Mouse (Mus musculus) B cell, adult 67 days (primary cell): ENCODE measurements around the gene Eaf1. TPM values are rescaled to one million over a fixed set of nuclear protein-coding genes. Genes with fewer than 3 reads are reported as not detected.

Experiments
- total RNA-seq, 2 experiments: library from RNA; stranded (reverse); gene quantifications; 4 replicates each; pipeline ENCODE4 v1.2.4; 2023

The Eaf1 gene
- total RNA-seq: 10 to 100 TPM; 34.8 to 49.8 TPM

DNA sequence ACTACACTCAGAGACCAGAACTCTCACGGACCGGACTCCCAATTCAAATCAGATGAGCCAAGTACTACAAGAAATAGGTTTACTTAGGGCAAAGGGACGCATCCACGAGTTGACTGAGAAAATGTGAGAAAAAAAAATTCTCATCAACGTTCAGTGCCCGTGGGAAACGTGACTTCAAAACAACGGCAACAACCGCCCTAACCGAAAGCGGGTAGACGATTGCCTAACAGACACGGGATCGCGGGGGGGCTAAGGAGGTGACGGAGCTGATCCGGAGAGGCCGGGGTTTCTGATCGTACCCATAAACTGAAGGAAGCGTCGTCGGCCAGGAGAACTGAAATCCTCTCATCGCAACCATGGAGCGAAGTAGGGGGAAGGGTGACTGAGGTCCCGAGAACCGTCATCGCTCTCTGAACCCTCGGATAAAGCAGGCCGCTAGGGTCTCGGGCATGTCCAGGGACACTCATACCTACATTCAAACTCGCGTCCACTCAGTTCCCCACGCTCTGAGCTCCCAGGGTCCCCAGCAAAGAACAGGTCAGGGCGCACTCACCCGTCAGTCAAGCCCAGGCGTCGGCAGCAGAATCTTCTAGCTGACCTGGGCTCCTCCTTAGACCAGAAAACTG is at the start of gene Eaf1:
Eaf1 (plus strand) TSS at position 51 of the 626 bp plus-strand sequence.

DNA sequence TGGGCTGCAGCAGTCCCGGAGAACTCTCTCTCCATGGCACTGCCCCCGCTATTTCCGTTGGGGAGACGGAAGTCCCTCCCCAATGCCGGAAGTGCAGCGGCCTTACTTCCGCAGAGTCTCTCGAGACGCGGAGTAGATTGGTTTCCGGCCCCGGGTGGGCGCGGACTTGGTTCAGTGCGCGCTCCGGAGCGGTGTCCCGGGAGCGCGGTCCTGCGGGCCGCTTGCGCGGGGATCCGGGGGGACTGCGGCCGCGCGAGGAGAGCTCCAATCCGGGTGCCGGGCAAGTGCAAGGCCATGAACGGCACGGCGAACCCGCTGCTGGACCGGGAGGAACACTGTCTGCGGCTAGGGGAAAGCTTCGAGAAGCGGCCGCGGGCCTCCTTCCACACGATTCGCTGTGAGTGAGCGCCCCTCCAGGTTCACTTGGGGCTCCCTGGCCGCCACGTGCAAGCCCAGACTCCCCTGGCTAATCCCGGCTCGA is 816 bp downstream of the Eaf1 start, which contains the start of gene Mettl6:
Mettl6 (minus strand) TSS at position 66 of the 481 bp plus-strand sequence.

Other genes starting within 250 kb of the Eaf1 start
- gene Phf7, start 243.1 kb upstream of the Eaf1 start, total RNA-seq: 10 to 100 TPM; 17.9 to 22.6 TPM
- 100 to 1,000 TPM; 108 to 116 TPM for gene Bap1, start 242.9 kb upstream of the Eaf1 start, total RNA-seq
- gene Dnah1, start 170.5 kb upstream of the Eaf1 start, total RNA-seq: under 1 TPM; 0.17 to 0.56 TPM
- gene Capn7, start 157.8 kb upstream of the Eaf1 start, total RNA-seq: 10 to 100 TPM; 62.0 to 62.9 TPM
- 100 to 1,000 TPM; 288 to 323 TPM for gene Sh3bp5, start 58.3 kb upstream of the Eaf1 start, total RNA-seq
- gene Mettl6, start 641 bp downstream of the Eaf1 start, total RNA-seq: 10 to 100 TPM; 43.5 to 48.8 TPM
- 1 to 10 TPM; 3.6 TPM for gene Colq, start 96.9 kb downstream of the Eaf1 start, total RNA-seq
- not detected for gene Gm49387, start 146.5 kb downstream of the Eaf1 start, total RNA-seq
- gene Btd, start 146.6 kb downstream of the Eaf1 start, total RNA-seq: 10 to 100 TPM; 16.6 to 18.2 TPM
- gene Hacl1, start 146.9 kb downstream of the Eaf1 start, total RNA-seq: 10 to 100 TPM in 1 of 2 experiments, 1 to 10 TPM in 1; 9.0 to 17.0 TPM